15 mouse cellular contexts compared by ENCODE assay signal in the genomic region with DNA sequence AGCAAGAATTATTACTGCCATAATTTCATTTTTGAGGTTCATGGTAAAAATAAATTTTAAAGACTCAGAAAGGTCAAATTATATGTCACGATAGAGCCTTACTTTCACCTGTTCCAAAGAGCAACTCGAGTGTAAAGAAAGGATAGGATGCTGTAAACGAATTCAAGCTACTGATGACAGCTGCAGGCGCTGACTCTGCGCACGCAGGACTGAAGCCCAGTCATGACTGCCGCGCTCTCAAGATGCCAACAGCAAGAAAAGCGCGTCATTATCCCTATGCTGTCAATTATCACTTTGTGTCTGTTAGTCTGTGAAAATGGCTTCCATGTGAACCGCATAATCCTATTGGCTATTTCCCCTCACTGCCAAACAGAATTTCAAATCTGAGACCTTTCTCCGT. TPM values are rescaled to one million over a fixed set of nuclear protein-coding genes. Genes with fewer than 3 reads are reported as not detected.
DNase-seq lines count a peak whose midpoint lies in the region; ATAC-seq and TF ChIP-seq lines count a peak whose summit lies in the region.
"Had no signal": no experiment of that assay in that cellular context is flagged by ENCODE, and none has a peak within 500 bp of the region (broad histone marks: within the 10 kb centered on the region; RNA-seq: fewer than 3 reads in every experiment).

No protein-coding gene starts in this region.

- no peak for TF ChIP-seq CTCF in intestine, postnatal 0 days (IDR thresholded peaks at IDR 0.05; ENCODE audit: low read depth)

- DNase-seq in heart, postnatal 36 days: no peak
- DNase-seq in lung, postnatal 25 days (ENCODE audit: low spot score): no peak
- DNase-seq in left cerebral cortex, postnatal 25 days (ENCODE audit: low spot score in 2 of 2): no peak
- DNase-seq: cerebellum, adult 8-10 months had no signal

- H3K27me3 ChIP-seq in heart, embryonic 16.5 days (ENCODE audit: control insufficient read depth, insufficient read depth, low read length): no peaks in the 10 kb centered on the region
- H3K27me3 ChIP-seq in lung, embryonic 16.5 days (ENCODE audit: control insufficient read depth, insufficient read depth, low read depth, low read length): 0 out of 2 replicates have a peak, but pooled peaks cover 2% of the 10 kb centered on the region
- no peaks in the 10 kb centered on the region for H3K27me3 ChIP-seq in intestine, postnatal 0 days (replicated peaks; ENCODE audit: control insufficient read depth, insufficient read depth, low read length)
- H3K27me3 ChIP-seq in liver, embryonic 16.5 days (ENCODE audit: control insufficient read depth, insufficient read depth, low read depth, low read length): no peaks in the 10 kb centered on the region
- peaks cover 3% of the 10 kb centered on the region for H3K27me3 ChIP-seq in forebrain, embryonic 12.5 days
- H3K27me3 ChIP-seq: CH12.LX; hindbrain, embryonic 12.5 days; neural tube, embryonic 13.5 days had no signal

- WGBS in heart, embryonic 16.5 days: 49% methylated on average over 12 of the region's 12 CpGs
- WGBS in lung, embryonic 16.5 days: 39% methylated on average over 12 of the region's 12 CpGs
- WGBS in intestine, postnatal 0 days: 44% methylated on average over 12 of the region's 12 CpGs
- 64% methylated on average over 12 of the region's 12 CpGs for WGBS in liver, embryonic 16.5 days (ENCODE audit: insufficient replicate concordance)
- 83% methylated on average over 12 of the region's 12 CpGs for WGBS in forebrain, embryonic 12.5 days

- peak overlapping the region; percentile 39 for H3K4me3 ChIP-seq in heart, embryonic 16.5 days (ENCODE audit: low read length)
- H3K4me3 ChIP-seq in lung, embryonic 16.5 days (ENCODE audit: low read length): peak overlapping the region; percentile 35
- H3K4me3 ChIP-seq in intestine, postnatal 0 days (ENCODE audit: low read depth, low read length): peak overlapping the region; percentile 24
- peak overlapping the region; percentile 32 for H3K4me3 ChIP-seq in liver, embryonic 16.5 days (ENCODE audit: low read depth, low read length)
- H3K4me3 ChIP-seq in forebrain, embryonic 12.5 days (replicated peaks): no peak overlapping the region
- H3K4me3 ChIP-seq: hindbrain, embryonic 12.5 days; limb, embryonic 12.5 days; midbrain, embryonic 10.5 days; neural tube, embryonic 13.5 days had no signal

- no peaks in the 10 kb centered on the region for H3K4me1 ChIP-seq in heart, embryonic 16.5 days (ENCODE audit: control insufficient read depth, insufficient read depth, low read length)
- H3K4me1 ChIP-seq in lung, embryonic 16.5 days (replicated peaks; ENCODE audit: control insufficient read depth, insufficient read depth, low read length): peaks cover 4% of the 10 kb centered on the region; the same call in 1 of the 2 replicates
- no peaks in the 10 kb centered on the region for H3K4me1 ChIP-seq in intestine, postnatal 0 days (replicated peaks; ENCODE audit: control insufficient read depth, insufficient read depth, low read length)
- no peaks in the 10 kb centered on the region for H3K4me1 ChIP-seq in liver, embryonic 16.5 days (ENCODE audit: control insufficient read depth, low read depth, low read length)
- peaks cover 2% of the 10 kb centered on the region for H3K4me1 ChIP-seq in forebrain, embryonic 12.5 days
- H3K4me1 ChIP-seq: hindbrain, embryonic 12.5 days; limb, embryonic 12.5 days; neural tube, embryonic 13.5 days had no signal

- intact Hi-C loops in heart, postnatal 36 days (cut with DNase I): loop anchor here (10.0 kb wide), 1 partner anchor 857 kb away; no protein-coding TSS in a partner anchor
- intact Hi-C loops in left cerebral cortex, postnatal 25 days (cut with DNase I): loop anchor here (10.0 kb wide), 1 partner anchor 967 kb away; no protein-coding TSS in a partner anchor

- no peaks in the 10 kb centered on the region for H3K36me3 ChIP-seq in heart, embryonic 16.5 days (ENCODE audit: control insufficient read depth, insufficient read depth)
- no peaks in the 10 kb centered on the region for H3K36me3 ChIP-seq in lung, embryonic 16.5 days (ENCODE audit: control insufficient read depth, insufficient read depth, low read length)
- no peaks in the 10 kb centered on the region for H3K36me3 ChIP-seq in intestine, postnatal 0 days (ENCODE audit: control insufficient read depth, insufficient read depth)
- H3K36me3 ChIP-seq in liver, embryonic 16.5 days (ENCODE audit: control insufficient read depth, insufficient read depth): no peaks in the 10 kb centered on the region
- H3K36me3 ChIP-seq in forebrain, embryonic 12.5 days (replicated peaks): no peaks in the 10 kb centered on the region
- H3K36me3 ChIP-seq: hindbrain, embryonic 12.5 days; limb, embryonic 12.5 days; midbrain, embryonic 10.5 days; neural tube, embryonic 13.5 days had no signal

- H3K4me2 ChIP-seq in heart, embryonic 16.5 days (ENCODE audit: low read depth, low read length): peak overlapping the region; percentile 59
- H3K4me2 ChIP-seq in lung, embryonic 16.5 days (ENCODE audit: low read depth, low read length): peak overlapping the region; percentile 49
- peak overlapping the region; percentile 55 for H3K4me2 ChIP-seq in intestine, postnatal 0 days (replicated peaks; ENCODE audit: low read depth)
- H3K4me2 ChIP-seq in liver, embryonic 16.5 days (ENCODE audit: low read depth, low read length): peak overlapping the region; percentile 15
- H3K4me2 ChIP-seq in forebrain, embryonic 12.5 days: no peak overlapping the region
- H3K4me2 ChIP-seq: hindbrain, embryonic 12.5 days; limb, embryonic 12.5 days; neural tube, embryonic 13.5 days had no signal

- H3K9ac ChIP-seq in heart, embryonic 16.5 days (ENCODE audit: low read length): no peak overlapping the region
- 0 out of 2 replicates have a peak overlapping the region, but pooled peaks have one; percentile 37 for H3K9ac ChIP-seq in lung, embryonic 16.5 days (ENCODE audit: low read length)
- no peak overlapping the region for H3K9ac ChIP-seq in intestine, postnatal 0 days (ENCODE audit: low read depth, low read length)
- H3K9ac ChIP-seq in liver, embryonic 16.5 days (ENCODE audit: low read depth, low read length): no peak overlapping the region
- no peak overlapping the region for H3K9ac ChIP-seq in forebrain, embryonic 12.5 days
- H3K9ac ChIP-seq: hindbrain, embryonic 12.5 days; neural tube, embryonic 13.5 days had no signal

- no peak overlapping the region for H3K27ac ChIP-seq in heart, embryonic 16.5 days (ENCODE audit: low read length)
- H3K27ac ChIP-seq in lung, embryonic 16.5 days (ENCODE audit: low read length): no peak overlapping the region
- H3K27ac ChIP-seq in intestine, postnatal 0 days (ENCODE audit: low read depth, low read length): no peak overlapping the region
- H3K27ac ChIP-seq in liver, embryonic 16.5 days (ENCODE audit: low read length): 0 out of 2 replicates have a peak overlapping the region, but pooled peaks have one; percentile 44
- H3K27ac ChIP-seq in forebrain, embryonic 12.5 days: no peak overlapping the region
- H3K27ac ChIP-seq: hindbrain, embryonic 12.5 days; limb, embryonic 12.5 days; midbrain, embryonic 10.5 days; neural tube, embryonic 13.5 days had no signal

- ATAC-seq in heart, embryonic 16.5 days (replicated peaks; ENCODE audit: extremely low read depth, insufficient read depth, low FRiP score): no peak
- no peak for ATAC-seq in lung, embryonic 16.5 days (ENCODE audit: low read depth)
- ATAC-seq in intestine, postnatal 0 days: no peak
- ATAC-seq in liver, embryonic 16.5 days (ENCODE audit: low read depth): no peak
- no peak for ATAC-seq in forebrain, embryonic 12.5 days (ENCODE audit: low FRiP score)

- H3K9me3 ChIP-seq in heart, embryonic 16.5 days (replicated peaks; ENCODE audit: control insufficient read depth, low read length): no peaks in the 10 kb centered on the region
- peaks cover 2% of the 10 kb centered on the region; the same call in 1 of the 2 replicates for H3K9me3 ChIP-seq in lung, embryonic 16.5 days (ENCODE audit: control insufficient read depth, low read length)
- no peaks in the 10 kb centered on the region for H3K9me3 ChIP-seq in intestine, postnatal 0 days (ENCODE audit: control insufficient read depth)
- no peaks in the 10 kb centered on the region for H3K9me3 ChIP-seq in liver, embryonic 16.5 days (replicated peaks; ENCODE audit: control insufficient read depth, low read length)
- no peaks in the 10 kb centered on the region for H3K9me3 ChIP-seq in forebrain, embryonic 12.5 days
- H3K9me3 ChIP-seq: hindbrain, embryonic 12.5 days; midbrain, embryonic 10.5 days; neural tube, embryonic 13.5 days had no signal

RNA-seq across cellular contexts. Expression of gene Pik3c2g, which starts 0.5 kb away (rescaled TPM):
- polyA plus RNA-seq in heart, embryonic 16.5 days (2015; fragmentation: Nextera tagmentation; extraction: Ambion mirVana): 0.36 TPM in 1 of 2 replicates, not detected in the other
- total RNA-seq in heart, postnatal 36 days (2021): not detected
- polyA plus RNA-seq in lung, embryonic 16.5 days (2015; fragmentation: Nextera tagmentation; extraction: Ambion mirVana): 2.2 and 2.7 TPM in 2 replicates
- polyA plus RNA-seq in intestine, postnatal 0 days (2015; fragmentation: Nextera tagmentation; extraction: Ambion mirVana): 0.22 and 0.35 TPM in 2 replicates
- 5.2 and 5.7 TPM in 2 replicates for polyA plus RNA-seq in liver, embryonic 16.5 days (2015; fragmentation: Nextera tagmentation; extraction: Ambion mirVana)
- total RNA-seq in left cerebral cortex, postnatal 25 days (2021): under 1 TPM in 1 of 2 experiments, not detected in 1; 0.23 TPM
- 0.17 TPM in 1 of 2 replicates, not detected in the other for polyA plus RNA-seq in forebrain, embryonic 12.5 days (2016; fragmentation: Nextera tagmentation; extraction: Ambion mirVana)
- total RNA-seq: CH12.LX; gastrocnemius, adult 8-10 months had no signal
- polyA plus RNA-seq: midbrain, embryonic 10.5 days had no signal
